Mouse (Mus musculus) adrenal gland, postnatal 25 days (tissue): ENCODE results near the gene Nos1ap. TPM values are rescaled to one million over a fixed set of nuclear protein-coding genes. Genes with fewer than 3 reads are reported as not detected.

Experiments
- DNase-seq: peaks from one replicate; pipeline ENCODE4 v3.0.0; 2021; ENCODE audit warnings: mixed read lengths
- total RNA-seq: library from RNA; stranded (reverse); gene quantifications from 2 replicates; pipeline ENCODE4 v1.2.3, GENCODE M21; 2021

Gene Nos1ap
- total RNA-seq, 1 experiment from 2014 or later, result 31.1 TPM

GRCm38 (mm10) chr1:170588353-170588752 lies 1.3 kb downstream of the Nos1ap start:
- DNase-seq, result peak; percentile 14

DNA sequence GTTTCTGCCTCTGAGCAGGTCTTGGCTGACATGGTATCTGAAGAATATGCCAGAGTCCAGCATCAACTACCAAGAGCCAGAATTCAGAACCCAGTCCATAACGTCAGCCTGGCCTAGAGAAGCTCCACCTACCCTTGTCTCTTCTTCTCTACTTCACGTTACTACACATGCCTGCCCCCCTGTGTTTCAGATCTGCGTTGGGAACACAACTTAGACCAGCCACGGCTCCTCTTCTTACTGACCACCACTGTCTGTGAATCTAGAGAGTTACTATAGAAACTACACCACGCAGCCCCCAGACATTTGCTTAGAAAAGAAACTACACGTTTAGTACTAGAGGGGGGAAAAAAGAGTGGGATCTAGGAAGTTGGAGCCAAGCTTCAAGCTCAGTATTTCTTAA lies 2.9 kb downstream of the Nos1ap start:
- no peak for DNase-seq

GRCm38 (mm10) chr1:170583925-170584324 lies 5.7 kb downstream of the Nos1ap start:
- no peak for DNase-seq

DNA sequence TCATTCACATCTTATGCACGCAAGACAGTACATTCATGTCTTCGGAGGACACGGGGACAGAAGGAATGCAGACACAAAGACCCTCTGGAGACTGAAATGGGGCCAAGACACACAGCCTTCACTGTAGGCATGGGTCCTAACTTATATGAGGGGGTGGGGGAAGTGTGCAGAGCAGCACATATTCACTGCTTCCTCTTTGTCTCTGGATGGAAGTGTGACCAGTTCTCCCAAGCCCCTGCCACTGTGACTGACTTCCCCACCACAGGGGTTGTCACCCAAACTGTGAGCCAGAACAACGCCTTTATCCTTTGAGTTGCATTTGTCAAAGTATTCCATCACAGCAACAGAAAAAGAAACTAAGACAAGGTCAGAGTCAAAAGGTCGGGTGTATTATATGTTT lies 7.3 kb downstream of the Nos1ap start:
- DNase-seq, result no peak

GRCm38 (mm10) chr1:170580485-170581110 lies 9.1 kb downstream of the Nos1ap start:
- DNase-seq, result no peak

DNA sequence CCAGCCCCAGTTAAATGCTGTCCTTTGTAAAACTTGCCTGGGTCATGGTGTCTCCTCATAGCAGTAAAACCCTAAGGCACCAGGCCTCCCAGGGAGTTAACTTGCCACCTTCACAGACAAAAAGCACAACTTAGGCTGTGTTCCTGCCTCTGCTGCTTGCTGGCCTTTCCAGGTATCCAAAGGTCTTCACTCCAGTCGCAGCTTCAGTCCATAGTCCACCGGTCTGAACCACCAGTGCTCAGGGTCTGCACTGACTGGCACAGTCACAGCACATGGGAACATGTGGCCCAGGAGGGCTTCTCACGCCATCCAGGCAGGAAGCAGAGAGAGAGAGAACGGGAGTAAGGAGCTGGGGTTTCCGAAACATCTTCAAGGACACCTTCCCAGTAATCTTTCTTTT lies 10.2 kb downstream of the Nos1ap start:
- no peak for DNase-seq

- DNase-seq, result no peak
Observed at GRCm38 (mm10) chr1:170579063-170579462, 10.6 kb downstream of the Nos1ap start.

- no peak for DNase-seq
Observed at GRCm38 (mm10) chr1:170576728-170577065, 13.0 kb downstream of the Nos1ap start.

DNA sequence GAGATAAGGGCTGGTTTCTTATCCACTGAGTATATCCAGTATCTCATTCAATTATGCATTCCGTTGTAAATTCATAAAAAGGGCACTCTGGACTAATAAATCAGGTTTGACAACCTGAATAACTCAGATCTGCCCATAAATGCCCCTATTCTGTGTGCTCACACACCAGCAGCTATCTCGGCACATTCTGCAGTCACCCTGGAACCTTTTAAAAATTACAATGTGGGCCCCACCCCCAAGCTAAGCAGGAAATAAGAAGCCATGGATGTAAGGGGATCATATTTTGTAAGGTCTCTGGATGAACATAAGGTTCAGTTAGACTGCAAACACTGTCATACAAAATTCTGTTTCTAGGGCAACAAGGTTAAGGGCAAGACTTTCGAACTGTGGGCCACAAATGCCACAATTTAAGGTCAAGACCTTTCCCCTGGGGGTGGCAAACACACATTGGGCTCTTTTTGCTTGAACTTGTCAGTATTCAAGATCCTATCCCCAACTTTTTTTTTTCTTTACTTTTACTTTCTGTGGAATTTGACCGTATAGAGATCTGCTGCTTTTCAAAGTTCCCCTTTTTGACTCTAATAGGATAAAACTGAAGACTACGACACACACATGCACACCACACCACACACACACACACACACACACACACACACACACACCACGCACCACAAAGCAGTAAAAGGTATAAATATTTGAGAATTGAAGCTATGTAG lies 13.5 kb downstream of the Nos1ap start:
- no peak for DNase-seq

DNA sequence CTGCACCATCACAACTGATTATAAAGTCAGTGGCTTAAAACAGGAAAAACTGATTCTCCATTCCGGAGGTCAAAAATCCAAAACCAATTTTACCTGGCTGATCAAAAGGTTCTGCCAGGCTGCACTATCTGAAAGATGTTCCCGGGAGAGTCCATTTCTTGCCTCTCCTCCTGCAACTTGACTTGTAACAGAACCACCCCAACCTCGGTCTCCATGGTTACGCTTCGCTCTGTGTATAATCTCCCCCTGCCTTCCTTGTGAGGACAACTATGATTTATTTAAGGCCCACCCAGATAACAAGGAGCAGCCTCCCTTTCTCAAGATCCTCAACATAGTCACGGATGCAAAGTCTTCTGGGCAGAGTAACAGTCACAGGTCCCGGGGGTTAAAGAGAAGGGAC lies 16.5 kb downstream of the Nos1ap start:
- no peak for DNase-seq

DNA sequence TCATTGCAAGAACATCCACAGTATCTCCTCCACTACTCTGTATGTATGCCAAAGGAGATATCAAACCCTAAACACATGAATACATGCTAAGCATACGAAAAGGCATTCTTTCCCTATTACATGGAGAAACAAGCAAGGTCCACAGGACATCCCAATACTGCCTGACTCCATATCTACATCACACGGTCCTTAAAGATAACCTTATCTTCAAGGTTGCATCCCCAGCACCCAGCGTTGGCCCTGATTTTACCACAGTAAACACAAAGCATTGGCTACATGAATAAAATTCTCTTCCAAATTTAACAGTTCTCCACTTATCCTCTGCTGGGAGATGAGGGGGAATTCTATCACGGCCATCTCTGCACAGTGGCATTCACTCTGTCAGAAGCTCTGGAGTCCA lies 22.7 kb downstream of the Nos1ap start:
- no peak for DNase-seq

GRCm38 (mm10) chr1:170566538-170566937 lies 23.1 kb downstream of the Nos1ap start:
- DNase-seq, result no peak

- no peak for DNase-seq
Observed at GRCm38 (mm10) chr1:170564926-170565325, 24.7 kb downstream of the Nos1ap start.

GRCm38 (mm10) chr1:170562431-170562830 lies 27.2 kb downstream of the Nos1ap start:
- no peak for DNase-seq

GRCm38 (mm10) chr1:170560768-170561167 lies 28.9 kb downstream of the Nos1ap start:
- DNase-seq, result no peak

DNA sequence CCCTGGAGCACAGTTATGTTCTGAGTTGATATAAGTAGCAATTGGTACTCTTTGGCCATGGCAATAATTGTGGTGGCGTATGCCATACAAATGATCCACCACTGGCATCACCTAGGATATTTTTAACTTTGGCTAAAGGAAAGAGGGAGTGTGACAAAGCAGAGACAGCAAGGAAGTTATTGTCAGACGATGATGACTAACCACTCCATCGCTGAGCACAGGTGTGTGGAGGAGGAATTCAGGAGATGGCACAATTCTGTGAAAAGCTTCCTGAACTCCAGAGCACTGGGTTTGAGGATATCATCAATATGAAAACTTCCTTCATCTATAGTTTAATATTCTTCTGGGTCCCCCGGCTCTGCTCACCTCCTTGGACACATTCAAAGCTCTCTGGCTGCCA lies 31.7 kb downstream of the Nos1ap start:
- DNase-seq, result no peak

- no peak for DNase-seq
Observed at GRCm38 (mm10) chr1:170556696-170557095, 33.0 kb downstream of the Nos1ap start.

- peak; percentile 93 for DNase-seq
Observed at GRCm38 (mm10) chr1:170554939-170555293, 34.7 kb downstream of the Nos1ap start.

DNA sequence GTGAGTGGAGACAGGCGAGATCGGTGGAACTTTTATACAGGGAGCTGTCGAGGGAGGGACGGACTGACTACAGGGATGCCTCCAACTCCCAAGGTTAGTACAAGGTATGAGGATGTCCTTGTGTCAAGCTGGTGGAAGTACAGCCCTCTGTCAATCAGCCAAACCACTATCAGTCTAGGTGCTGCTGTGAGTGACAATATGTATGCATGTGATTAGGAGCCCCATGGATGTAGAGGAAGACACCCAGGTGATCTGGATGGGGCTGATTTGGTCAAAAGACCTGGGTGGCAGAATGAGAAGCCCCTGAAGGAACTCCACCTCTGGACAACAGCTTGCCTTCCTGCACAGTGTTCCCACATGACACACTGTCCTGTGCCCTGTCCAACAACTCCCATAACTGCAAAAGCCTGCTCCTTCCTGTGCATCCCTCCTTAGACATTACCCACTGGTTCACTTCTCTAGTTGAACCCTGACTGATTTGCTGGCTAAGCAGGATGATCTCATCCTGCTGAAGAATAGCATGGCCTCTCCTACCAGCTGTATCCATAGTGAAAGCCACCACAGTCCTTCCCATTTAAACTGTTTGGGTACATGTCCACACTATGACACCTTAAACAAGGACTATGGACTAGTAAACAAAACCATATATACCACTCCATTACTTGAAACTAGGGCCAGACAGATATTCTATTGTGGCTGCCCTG lies 35.3 kb downstream of the Nos1ap start:
- no peak for DNase-seq

- peak; percentile 33 for DNase-seq
Observed at GRCm38 (mm10) chr1:170550649-170551440, 38.8 kb downstream of the Nos1ap start.

DNA sequence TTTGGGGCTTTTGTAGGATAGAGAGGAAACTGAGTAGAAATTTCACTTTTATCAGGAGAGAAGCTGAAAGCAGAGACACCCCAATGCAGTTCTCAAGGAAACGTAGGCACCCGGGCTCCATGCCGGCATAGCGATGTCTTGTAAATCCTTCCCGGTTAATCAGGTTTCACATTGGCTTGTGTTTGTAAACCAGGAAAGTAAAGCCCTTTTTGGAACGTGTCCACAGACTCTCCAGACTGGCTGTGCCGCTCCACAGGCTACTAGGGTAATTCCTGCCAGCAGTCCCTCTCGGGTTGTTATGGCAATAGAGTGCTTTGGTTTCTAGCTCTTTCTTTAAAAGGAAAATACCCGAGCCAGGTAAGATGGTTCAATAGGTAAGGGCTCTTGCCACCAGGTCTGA lies 40.6 kb downstream of the Nos1ap start:
- no peak for DNase-seq

DNA sequence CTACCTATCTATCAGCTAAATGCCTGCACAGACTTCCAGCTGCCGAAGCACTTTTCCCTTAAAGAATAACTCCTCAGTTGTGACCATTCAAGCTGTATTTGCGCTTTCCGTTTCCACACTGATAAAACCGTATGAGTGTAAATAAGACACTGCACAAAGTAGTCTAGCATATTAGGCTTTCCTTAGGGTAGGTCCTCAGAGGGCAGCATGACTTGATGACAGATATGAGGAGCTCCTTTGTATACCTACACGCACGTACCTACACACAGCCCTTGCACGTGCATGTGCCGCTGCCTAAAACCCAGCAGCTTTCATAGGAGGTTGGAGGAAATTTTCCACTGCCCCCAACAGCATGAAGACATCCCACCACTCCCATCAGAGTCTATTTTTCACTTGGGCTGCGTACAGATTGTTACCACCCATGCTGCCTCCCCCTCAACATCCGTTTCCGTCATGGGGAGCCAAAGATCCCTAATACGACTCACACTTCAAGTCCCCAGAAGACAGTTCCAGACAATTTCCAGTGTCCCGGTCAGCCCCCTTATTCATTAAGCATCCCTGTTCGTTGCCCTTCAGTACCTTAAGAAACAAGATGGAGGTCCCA lies 41.4 kb downstream of the Nos1ap start:
- DNase-seq, result no peak

DNA sequence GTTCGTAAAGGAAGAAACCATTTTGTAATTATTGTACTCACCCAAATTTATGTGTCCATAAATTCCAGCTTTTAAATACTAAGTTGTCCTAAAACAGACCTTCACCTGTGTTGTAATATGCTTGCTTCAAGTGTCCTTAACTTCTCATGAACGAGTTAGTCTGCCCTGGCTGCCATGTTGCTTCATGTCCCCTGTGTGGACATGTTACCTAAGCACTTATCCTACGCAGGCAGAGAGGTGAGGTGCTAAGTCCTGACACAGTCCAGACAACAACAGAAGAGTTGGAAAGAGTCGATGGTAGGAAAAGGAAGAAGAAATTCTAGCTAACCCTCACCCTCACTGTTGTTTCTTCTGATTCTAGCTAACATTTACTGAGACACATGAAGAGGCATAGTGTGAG lies 43.4 kb downstream of the Nos1ap start:
- DNase-seq, result no peak
